Mouse (Mus musculus): ENCODE results near the gene Rom1. TPM values are rescaled to one million over a fixed set of nuclear protein-coding genes. Genes with fewer than 3 reads are reported as not detected.

Gene Rom1
- polyA plus RNA-seq, 1 experiment, result 6.0 TPM

GRCm38 (mm10) chr19:8881034-8881392, 48.1 kb downstream of the Rom1 start:
- peaks cover 9% of the 10 kb centered on the region for H3K36me3 ChIP-seq (ENCODE audit: control insufficient read depth, insufficient read depth)
- no peak for TF ChIP-seq POLR2A (IDR thresholded peaks at IDR 0.05; ENCODE audit: insufficient read length, low read depth)

GRCm38 (mm10) chr19:8880311-8881033, 48.7 kb downstream of the Rom1 start, which contains the start of gene Uqcc3:
Uqcc3 (minus strand) TSS chr19:8880923.
- Histone ChIP-seq H3K36me3 (ENCODE audit: control insufficient read depth, insufficient read depth) (peaks cover 15% of the 10 kb centered on the region), H3ac (ENCODE audit: control insufficient read depth, insufficient read length) (peak within 1 kb of the TSS; percentile 31), H3K4me2 (ENCODE audit: low read depth) (peak within 1 kb of the TSS; percentile 93), H3K27me3 (ENCODE audit: control insufficient read depth, insufficient read depth, insufficient read length) (no peaks in the 10 kb centered on the region), H3K4me3 (peak within 1 kb of the TSS; percentile 72), H3K79me2 (ENCODE audit: control insufficient read depth, insufficient read depth) (no peaks in the 10 kb centered on the region)
- peak; percentile 80 for TF ChIP-seq MAX (IDR thresholded peaks at IDR 0.05; ENCODE audit: low read depth)
- peak; percentile 68 for TF ChIP-seq USF1 (IDR thresholded peaks at IDR 0.05; ENCODE audit: low read depth)
- peak; percentile 76 for TF ChIP-seq POLR2AphosphoS2 (IDR thresholded peaks at IDR 0.05; ENCODE audit: insufficient read length, low read depth)
- TF ChIP-seq MYOG (IDR thresholded peaks at IDR 0.05; ENCODE audit: control insufficient read depth in 1 of 3, insufficient read depth in 1 of 3, insufficient read length in 2 of 3, low read depth in 2 of 3), result peak in 1 of 3 experiments; percentile 28
- peak; percentile 76 for TF ChIP-seq POLR2A (IDR thresholded peaks at IDR 0.05; ENCODE audit: insufficient read length, low read depth)
- no peak for TF ChIP-seq E2F4 (IDR thresholded peaks at IDR 0.05; ENCODE audit: insufficient read depth)
- no peak for TF ChIP-seq SRF (IDR thresholded peaks at IDR 0.05; ENCODE audit: control insufficient read depth, insufficient read length, low read depth)

More at GRCm38 (mm10) chr19:8881034-8881392, 48.1 kb downstream of the Rom1 start:
- Histone ChIP-seq H3K79me2 (ENCODE audit: control insufficient read depth, insufficient read depth) (no peaks in the 10 kb centered on the region), H3K27me3 (ENCODE audit: control insufficient read depth, insufficient read depth, insufficient read length) (no peaks in the 10 kb centered on the region), H3K4me2 (ENCODE audit: low read depth) (peak overlapping the region; percentile 93), H3ac (ENCODE audit: control insufficient read depth, insufficient read length) (peak overlapping the region; percentile 31), H3K4me3 (peak overlapping the region; percentile 72)

Other genes with a start within 250 kb of the Rom1 start
- 806 TPM for gene Slc3a2, start 206.0 kb downstream of the Rom1 start, polyA plus RNA-seq (2012; fragmentation: generic; extraction: Trizol)
- gene Wdr74, start 193.5 kb downstream of the Rom1 start, polyA plus RNA-seq (2012; fragmentation: generic; extraction: Trizol), result 109 TPM
- 0.94 TPM for gene 1700092M07Rik, start 188.6 kb downstream of the Rom1 start, polyA plus RNA-seq (2012; fragmentation: generic; extraction: Trizol)
- gene Stx5a, start 187.9 kb downstream of the Rom1 start, polyA plus RNA-seq (2012; fragmentation: generic; extraction: Trizol), result 49.5 TPM
- 64.3 TPM for gene Nxf1, start 172.3 kb downstream of the Rom1 start, polyA plus RNA-seq (2012; fragmentation: generic; extraction: Trizol)
- gene Tmem223, start 158.4 kb downstream of the Rom1 start, polyA plus RNA-seq (2012; fragmentation: generic; extraction: Trizol), result 59.4 TPM
- gene Tmem179b, start 154.9 kb downstream of the Rom1 start, polyA plus RNA-seq (2012; fragmentation: generic; extraction: Trizol), result 31.6 TPM
- gene Taf6l, start 142.9 kb downstream of the Rom1 start, polyA plus RNA-seq (2012; fragmentation: generic; extraction: Trizol), result 19.6 TPM
- gene Polr2g, start 130.8 kb downstream of the Rom1 start, polyA plus RNA-seq (2012; fragmentation: generic; extraction: Trizol), result 152 TPM
- gene Zbtb3, start 126.8 kb downstream of the Rom1 start, polyA plus RNA-seq (2012; fragmentation: generic; extraction: Trizol), result 2.4 TPM
- gene Ttc9c, start 110.0 kb downstream of the Rom1 start, polyA plus RNA-seq (2012; fragmentation: generic; extraction: Trizol), result 18.7 TPM
- 42.1 TPM for gene Hnrnpul2, start 109.3 kb downstream of the Rom1 start, polyA plus RNA-seq (2012; fragmentation: generic; extraction: Trizol)
- 1.00 TPM for gene AC129217.1, start 99.6 kb downstream of the Rom1 start, polyA plus RNA-seq (2012; fragmentation: generic; extraction: Trizol)
- gene Bscl2, start 91.9 kb downstream of the Rom1 start, polyA plus RNA-seq (2012; fragmentation: generic; extraction: Trizol), result 5.7 TPM
- 0.25 TPM for gene Gng3, start 90.2 kb downstream of the Rom1 start, polyA plus RNA-seq (2012; fragmentation: generic; extraction: Trizol)
- 0.25 TPM for gene Lrrn4cl, start 78.6 kb downstream of the Rom1 start, polyA plus RNA-seq (2012; fragmentation: generic; extraction: Trizol)
- gene Ubxn1, start 57.9 kb downstream of the Rom1 start, polyA plus RNA-seq (2012; fragmentation: generic; extraction: Trizol), result 236 TPM
- 37.0 TPM for gene Uqcc3, start 48.4 kb downstream of the Rom1 start, polyA plus RNA-seq (2012; fragmentation: generic; extraction: Trizol)
- 3.3 TPM for gene Lbhd1, start 45.6 kb downstream of the Rom1 start, polyA plus RNA-seq (2012; fragmentation: generic; extraction: Trizol)
- not detected for gene Gm49403, start 45.4 kb downstream of the Rom1 start, polyA plus RNA-seq (2012; fragmentation: generic; extraction: Trizol)
- gene 1810009A15Rik, start 40.5 kb downstream of the Rom1 start, polyA plus RNA-seq (2012; fragmentation: generic; extraction: Trizol), result 73.1 TPM
- 0.44 TPM for gene Gm49416, start 40.4 kb downstream of the Rom1 start, polyA plus RNA-seq (2012; fragmentation: generic; extraction: Trizol)
- 23.2 TPM for gene Ints5, start 36.4 kb downstream of the Rom1 start, polyA plus RNA-seq (2012; fragmentation: generic; extraction: Trizol)
- 109 TPM for gene Ganab, start 31.3 kb downstream of the Rom1 start, polyA plus RNA-seq (2012; fragmentation: generic; extraction: Trizol)
- 66.3 TPM for gene B3gat3, start 9.0 kb downstream of the Rom1 start, polyA plus RNA-seq (2012; fragmentation: generic; extraction: Trizol)
- gene Eml3, start 196 bp upstream of the Rom1 start, polyA plus RNA-seq (2012; fragmentation: generic; extraction: Trizol), result 14.7 TPM
- 81.5 TPM for gene Mta2, start 12.5 kb upstream of the Rom1 start, polyA plus RNA-seq (2012; fragmentation: generic; extraction: Trizol)
- gene Tut1, start 24.5 kb upstream of the Rom1 start, polyA plus RNA-seq (2012; fragmentation: generic; extraction: Trizol), result 24.9 TPM
- 896 TPM for gene Eef1g, start 37.7 kb upstream of the Rom1 start, polyA plus RNA-seq (2012; fragmentation: generic; extraction: Trizol)
- 93.3 TPM for gene Ahnak, start 59.9 kb upstream of the Rom1 start, polyA plus RNA-seq (2012; fragmentation: generic; extraction: Trizol)
- gene Scgb1a1, start 158.6 kb upstream of the Rom1 start, polyA plus RNA-seq (2012; fragmentation: generic; extraction: Trizol), result not detected
- 5.0 TPM for gene Asrgl1, start 206.3 kb upstream of the Rom1 start, polyA plus RNA-seq (2012; fragmentation: generic; extraction: Trizol)

All from myocyte (in vitro differentiated cells).